Mouse (Mus musculus) cerebellum, adult 2 months (tissue): Measurements from ENCODE around the gene Usp44. TPM values are rescaled to one million over a fixed set of nuclear protein-coding genes. Genes with fewer than 3 reads are reported as not detected.

ENCODE experiments used
- DNase-seq, 2 experiments: peaks; one replicate each; pipeline ENCODE4 v3.0.0; 2021
- H3K27ac ChIP-seq: fragments of 200-500 bp; 2 replicates; pipeline ENCODE4 v1.5.1; 2012; ENCODE audit warnings: low read length, control low read depth, inconsistent platforms; ENCODE audit not compliant: insufficient read depth
- H3K27me3 ChIP-seq: fragments of 200-500 bp; 2 replicates; pipeline ENCODE4 v1.6.1; 2012; ENCODE audit warnings: inconsistent platforms, mild to moderate bottlenecking, low read length, moderate library complexity; ENCODE audit not compliant: control insufficient read depth, insufficient read depth
- H3K4me1 ChIP-seq: fragments of 200-500 bp; 2 replicates; pipeline ENCODE4 v1.6.1; 2011; ENCODE audit warnings: low read length; ENCODE audit not compliant: control insufficient read depth, insufficient read depth
- H3K4me3 ChIP-seq: fragments of 200-500 bp; replicated peaks from 2 replicates; pipeline ENCODE3; 2011; ENCODE audit warnings: mild to moderate bottlenecking, low read depth, low read length, control low read depth; ENCODE audit not compliant: insufficient read depth
- CTCF ChIP-seq: fragments of 200-500 bp; IDR thresholded peaks from 2 replicates; pipeline ENCODE4 v1.5.1; 2011; ENCODE audit warnings: low read depth, mild to moderate bottlenecking, control low read depth, low read length, moderate library complexity, borderline replicate concordance; ENCODE audit not compliant: insufficient read depth
- POLR2A ChIP-seq: fragments of 200-500 bp; IDR thresholded peaks from 2 replicates; pipeline ENCODE4 v1.6.1; 2011; ENCODE audit warnings: low read length, control low read depth, borderline replicate concordance; ENCODE audit not compliant: insufficient read depth
- WGBS: fragments of 180-500 bp; shearing (Covaris S2); methylation state at CpG from one replicate; pipeline ENCODE4 v1.1.7; 2018; 5-methylcytosine and 5-hydroxymethylcytosine counted together
- polyA plus RNA-seq: library from polyadenylated mRNA; depleted of rRNA; stranded (reverse); fragments of >200 nt; gene quantifications from 2 replicates; pipeline ENCODE4 v1.2.3, GENCODE M21; 2012

The Usp44 gene
- polyA plus RNA-seq, 1 experiment = 0.05 TPM

DNA sequence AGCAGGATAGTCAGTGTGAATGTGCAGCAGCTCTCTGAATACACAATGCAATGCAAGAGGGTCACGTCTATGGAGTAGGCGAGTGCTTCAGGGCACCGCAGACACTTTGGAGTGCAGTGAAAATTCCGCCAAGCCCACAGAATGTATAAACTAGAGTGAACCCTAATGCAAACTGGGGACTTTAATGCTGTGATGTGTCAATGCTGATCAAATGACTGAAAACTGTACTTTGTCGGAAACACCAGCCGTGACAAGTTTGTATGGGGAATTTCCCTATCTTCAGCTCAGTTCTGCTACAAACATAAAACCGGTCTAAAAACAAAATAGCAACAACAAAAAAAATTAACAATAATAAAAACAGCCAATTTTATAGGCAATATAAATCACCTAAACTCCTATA is 37.0 kb downstream of the Usp44 start:
- DNase-seq = no peak
- 94% methylated on average over 7 of the region's 7 CpGs for WGBS

GRCm38 (mm10) chr10:93868886-93869285 is 37.5 kb downstream of the Usp44 start:
- Histone ChIP-seq H3K27ac (no peak overlapping the region), H3K4me3 (no peak overlapping the region), H3K27me3 (no peaks in the 10 kb centered on the region), H3K4me1 (no peaks in the 10 kb centered on the region)
- TF ChIP-seq CTCF = no peak
- no peak for TF ChIP-seq POLR2A
- 91% methylated on average over 4 of the region's 4 CpGs for WGBS
- no peak for DNase-seq

More for the DNA sequence above, 37.0 kb downstream of the Usp44 start:
- Histone ChIP-seq H3K27ac (no peak overlapping the region), H3K4me3 (no peak overlapping the region), H3K4me1 (no peaks in the 10 kb centered on the region), H3K27me3 (no peaks in the 10 kb centered on the region)
- TF ChIP-seq POLR2A = no peak
- TF ChIP-seq CTCF = no peak

- H3K4me1 ChIP-seq = no peaks in the 10 kb centered on the region
- no peak for DNase-seq
- H3K4me3 ChIP-seq = no peak overlapping the region
- no peak overlapping the region for H3K27ac ChIP-seq
- H3K27me3 ChIP-seq = no peaks in the 10 kb centered on the region
- TF ChIP-seq CTCF = no peak
- TF ChIP-seq POLR2A = no peak
- WGBS = 81% methylated on average over 1 of the region's 1 CpGs
Observed at GRCm38 (mm10) chr10:93876772-93877171, 45.4 kb downstream of the Usp44 start.

GRCm38 (mm10) chr10:93878732-93879131 is 47.4 kb downstream of the Usp44 start:
- Histone ChIP-seq H3K4me3 (no peak overlapping the region), H3K27me3 (no peaks in the 10 kb centered on the region), H3K27ac (no peak overlapping the region), H3K4me1 (no peaks in the 10 kb centered on the region)
- WGBS = 94% methylated on average over 4 of the region's 4 CpGs
- TF ChIP-seq CTCF = no peak
- TF ChIP-seq POLR2A = no peak
- no peak for DNase-seq

- DNase-seq = no peak
- Histone ChIP-seq H3K4me1 (no peaks in the 10 kb centered on the region), H3K27ac (no peak overlapping the region), H3K27me3 (no peaks in the 10 kb centered on the region), H3K4me3 (no peak overlapping the region)
- no peak for TF ChIP-seq POLR2A
- no peak for TF ChIP-seq CTCF
Observed at GRCm38 (mm10) chr10:93881918-93882317, 50.6 kb downstream of the Usp44 start.

DNA sequence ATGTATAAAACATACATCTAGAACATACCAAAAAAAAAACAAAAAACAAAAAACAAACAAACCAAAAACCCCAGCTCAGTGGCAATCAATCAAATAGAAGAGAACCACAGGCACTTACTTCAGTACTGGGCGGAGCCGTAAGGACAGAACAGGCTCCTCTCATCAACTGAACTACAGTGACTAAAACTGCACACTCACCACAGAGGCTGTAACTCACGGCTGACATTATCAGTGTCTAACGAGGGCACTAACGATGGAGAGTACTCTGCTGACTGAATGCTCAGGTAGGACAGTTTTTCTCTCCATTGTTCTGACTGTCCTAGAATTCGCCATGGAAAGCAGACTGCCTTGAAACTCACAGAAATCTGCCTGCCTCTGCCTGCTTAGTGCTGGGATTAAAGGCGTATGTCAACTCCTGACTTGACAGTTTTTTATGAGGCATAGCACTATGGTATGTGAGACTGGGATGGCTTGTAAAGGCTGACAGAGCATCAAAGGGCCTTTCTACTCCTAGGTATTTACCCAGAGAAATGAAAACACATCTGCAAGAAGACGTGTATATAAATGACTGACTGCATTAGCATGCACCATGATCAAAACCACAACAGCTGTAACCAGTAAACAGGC is 51.5 kb downstream of the Usp44 start:
- no peaks in the 10 kb centered on the region for H3K27me3 ChIP-seq
- H3K4me1 ChIP-seq = no peaks in the 10 kb centered on the region
- TF ChIP-seq POLR2A (no peak), CTCF (no peak)
- 83% methylated on average over 8 of the region's 8 CpGs for WGBS
- no peak overlapping the region for H3K27ac ChIP-seq
- DNase-seq = no peak
- H3K4me3 ChIP-seq = no peak overlapping the region

GRCm38 (mm10) chr10:93885839-93886477 is 54.6 kb downstream of the Usp44 start:
- DNase-seq = no peak
- Histone ChIP-seq H3K27ac (no peak overlapping the region), H3K4me3 (no peak overlapping the region), H3K27me3 (no peaks in the 10 kb centered on the region), H3K4me1 (no peaks in the 10 kb centered on the region)
- WGBS = 83% methylated on average over 14 of the region's 14 CpGs
- TF ChIP-seq POLR2A = no peak
- no peak for TF ChIP-seq CTCF

- no peak for DNase-seq
- peak overlapping the region; percentile 95 for H3K4me3 ChIP-seq
- TF ChIP-seq POLR2A (no peak), CTCF (no peak)
- H3K27me3 ChIP-seq = no peaks in the 10 kb centered on the region
- H3K27ac ChIP-seq = 0 out of 2 replicates have a peak overlapping the region, but pooled peaks have one; percentile 57
- H3K4me1 ChIP-seq = no peaks in the 10 kb centered on the region
- 10% methylated on average over 10 of the region's 10 CpGs for WGBS
Observed at GRCm38 (mm10) chr10:93888590-93888934, 57.2 kb downstream of the Usp44 start.
